Mouse (Mus musculus): ENCODE results near the gene Map3k19. TPM values are rescaled to one million over a fixed set of nuclear protein-coding genes. Genes with fewer than 3 reads are reported as not detected.

Map3k19 gene
- 12.8 TPM for polyA plus RNA-seq (2015; fragmentation: Illumina TruSeq; extraction: RNeasy Lipid Tissue Mini Kit (QIAGEN cat#74804); ENCODE audit: insufficient read depth, low replicate concordance)

DNA sequence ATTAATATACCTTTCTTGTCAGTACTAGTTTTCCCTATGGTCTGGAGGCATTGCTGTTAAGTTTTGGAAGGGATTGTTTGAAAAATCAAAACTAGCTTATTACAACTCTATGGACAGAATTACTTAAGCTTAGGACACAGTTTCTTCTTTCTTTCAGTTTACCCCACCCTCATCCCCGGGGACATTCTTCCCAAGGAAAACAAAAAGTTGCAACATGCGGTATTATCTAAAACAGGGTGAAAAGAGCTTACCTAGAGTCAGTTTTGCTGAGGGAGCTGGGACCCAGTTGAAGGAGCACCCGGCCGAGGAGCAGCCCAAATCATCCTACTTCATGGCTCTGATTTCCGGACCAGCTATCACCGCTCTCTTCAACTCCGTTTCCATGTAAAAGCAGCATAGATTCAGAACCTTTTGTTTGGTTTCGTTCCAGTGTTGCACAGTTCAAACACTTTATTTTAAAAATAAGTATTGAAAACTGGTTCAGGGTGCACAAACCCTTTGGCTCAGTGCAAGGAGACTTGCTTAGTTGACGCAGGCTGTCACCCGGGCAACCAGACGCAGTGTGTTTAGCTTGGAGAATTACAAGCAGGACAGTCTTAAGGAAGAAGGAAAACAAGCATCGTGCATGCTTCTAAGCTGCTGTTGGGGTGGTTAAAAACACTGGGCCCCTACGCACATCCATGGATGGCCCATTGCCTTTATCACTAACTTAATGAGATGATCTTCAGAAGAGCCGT lies at the start of gene Map3k19:
Gene Map3k19 (minus strand): TSS at position 546 of the 737 bp plus-strand sequence.

DNA sequence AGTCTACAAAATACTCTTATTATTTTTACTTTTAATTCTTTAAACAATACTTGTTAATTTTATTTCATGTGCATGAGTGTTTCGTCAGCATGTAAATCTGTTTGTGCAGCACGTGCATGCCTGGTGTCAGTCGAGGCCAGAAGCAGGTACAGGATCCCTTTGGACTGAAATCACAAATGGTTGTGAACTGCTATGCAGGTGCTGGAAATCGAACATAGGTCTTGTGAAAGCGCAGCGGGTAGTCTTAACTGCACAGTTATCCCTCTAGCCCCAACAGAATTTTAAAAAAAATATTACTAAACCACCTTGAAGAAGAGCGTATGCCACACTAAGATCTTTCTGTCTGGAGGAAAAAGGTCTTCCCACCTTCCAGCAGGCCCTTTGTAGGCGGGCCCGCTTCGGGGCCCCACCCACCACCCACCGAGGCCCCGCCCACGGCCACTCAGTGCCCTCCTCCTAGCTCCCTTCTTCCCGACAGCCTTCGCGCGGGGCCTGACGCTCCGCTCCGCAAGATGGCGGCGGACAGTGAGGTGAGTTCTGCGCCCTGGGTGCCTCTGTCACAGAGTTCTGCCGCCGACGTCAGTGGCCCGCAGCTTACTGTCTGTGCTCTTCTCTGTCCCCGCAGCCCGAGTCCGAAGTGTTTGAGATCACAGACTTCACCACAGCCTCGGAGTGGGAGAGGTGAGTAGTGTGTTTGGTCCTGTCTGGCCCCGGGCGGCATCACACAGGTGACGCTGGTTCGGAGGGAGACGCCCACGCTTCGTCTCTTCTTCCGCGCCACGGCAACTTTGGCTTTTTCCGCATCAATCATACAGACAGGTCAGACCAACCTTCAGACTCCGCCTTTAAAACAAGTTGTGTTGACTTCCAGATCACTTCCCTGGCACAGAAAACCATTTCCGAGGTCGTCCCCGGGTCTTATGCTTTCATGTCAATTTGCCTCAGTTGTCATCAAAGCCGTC lies 13.8 kb upstream of the Map3k19 start, which contains the start of gene Rab3gap1:
Gene Rab3gap1 (plus strand): TSS at position 474 of the 962 bp plus-strand sequence.

DNA sequence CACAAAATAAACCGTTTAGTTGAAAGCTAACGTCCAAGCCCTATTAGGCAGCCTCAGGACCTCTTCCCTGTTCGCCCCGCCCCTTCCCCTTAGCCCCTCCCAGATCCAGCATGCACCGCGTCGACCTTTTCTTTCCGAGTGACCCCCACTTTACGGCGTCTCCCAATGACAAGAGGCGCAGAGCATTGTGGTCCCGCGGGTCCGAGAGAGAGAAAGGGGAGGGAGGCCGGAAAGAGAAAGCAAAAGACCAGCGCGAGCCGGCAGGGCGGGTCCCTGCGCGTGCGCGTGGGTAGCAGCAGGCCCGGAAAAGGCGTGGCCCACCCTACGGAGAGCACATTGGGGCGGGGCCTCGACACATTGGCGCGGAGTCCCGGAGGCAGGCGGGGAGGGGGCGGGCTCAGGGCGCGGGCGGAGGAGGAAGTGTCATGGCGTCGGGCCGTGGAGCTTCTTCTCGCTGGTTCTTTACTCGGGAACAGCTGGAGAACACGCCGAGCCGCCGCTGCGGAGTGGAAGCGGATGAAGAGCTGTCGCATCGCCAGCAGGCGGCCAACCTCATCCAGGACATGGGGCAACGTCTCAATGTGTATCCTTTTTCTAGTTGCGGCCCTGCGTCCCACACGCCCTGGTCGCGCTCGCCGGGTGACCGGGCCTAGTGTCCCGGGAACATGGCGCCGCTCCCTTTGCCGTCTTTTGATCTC lies 80.9 kb downstream of the Map3k19 start, which contains the start of gene Ccnt2:
Gene Ccnt2 (plus strand): TSS at position 362 of the 698 bp plus-strand sequence.

Other genes starting within 250 kb of the Map3k19 start
- 5.6 TPM for gene Tmem163, start 175.5 kb downstream of the Map3k19 start, polyA plus RNA-seq (2015; fragmentation: Illumina TruSeq; extraction: RNeasy Lipid Tissue Mini Kit (QIAGEN cat#74804); ENCODE audit: insufficient read depth, low replicate concordance)
- 1.6 TPM for gene Acmsd, start 125.6 kb downstream of the Map3k19 start, polyA plus RNA-seq (2015; fragmentation: Illumina TruSeq; extraction: RNeasy Lipid Tissue Mini Kit (QIAGEN cat#74804); ENCODE audit: insufficient read depth, low replicate concordance)
- gene Ccnt2, start 80.9 kb downstream of the Map3k19 start, polyA plus RNA-seq (2015; fragmentation: Illumina TruSeq; extraction: RNeasy Lipid Tissue Mini Kit (QIAGEN cat#74804); ENCODE audit: insufficient read depth, low replicate concordance) = 119 TPM
- 51.0 TPM for gene Rab3gap1, start 13.7 kb upstream of the Map3k19 start, polyA plus RNA-seq (2015; fragmentation: Illumina TruSeq; extraction: RNeasy Lipid Tissue Mini Kit (QIAGEN cat#74804); ENCODE audit: insufficient read depth, low replicate concordance)
- gene Zranb3, start 248.0 kb upstream of the Map3k19 start, polyA plus RNA-seq (2015; fragmentation: Illumina TruSeq; extraction: RNeasy Lipid Tissue Mini Kit (QIAGEN cat#74804); ENCODE audit: insufficient read depth, low replicate concordance) = 8.1 TPM
- 97.3 TPM for gene R3hdm1, start 248.3 kb upstream of the Map3k19 start, polyA plus RNA-seq (2015; fragmentation: Illumina TruSeq; extraction: RNeasy Lipid Tissue Mini Kit (QIAGEN cat#74804); ENCODE audit: insufficient read depth, low replicate concordance)